Mouse (Mus musculus) heart, postnatal 0 days (tissue): ENCODE results near the gene Tmem126b. TPM values are rescaled to one million over a fixed set of nuclear protein-coding genes. Genes with fewer than 3 reads are reported as not detected.

Source experiments
- ATAC-seq: fragments of 200-750 bp; cut with Nextera tagmentation; 2 replicates; pipeline ENCODE4 v1.8.0; 2017; ENCODE audit warnings: low read depth, moderate number of reproducible peaks, moderate library complexity; ENCODE audit not compliant: insufficient read depth
- DNase-seq: peaks from one replicate; pipeline ENCODE4 v3.0.0-alpha.2; 2016; ENCODE audit warnings: low spot score
- H3K27ac ChIP-seq: fragments of 300-500 bp; sonication (generic); 2 replicates; pipeline ENCODE4 v1.5.1; 2014; ENCODE audit warnings: low read depth, mild to moderate bottlenecking
- H3K27me3 ChIP-seq: fragments of 300-500 bp; sonication (generic); 2 replicates; pipeline ENCODE4 v1.6.1; 2014; ENCODE audit warnings: low read length, mixed read lengths; ENCODE audit not compliant: control insufficient read depth, insufficient read depth
- H3K36me3 ChIP-seq: fragments of 300-500 bp; sonication (generic); replicated peaks from 2 replicates; pipeline ENCODE4 v1.6.1; 2014; ENCODE audit warnings: low read length, mixed read lengths; ENCODE audit not compliant: control insufficient read depth, insufficient read depth
- H3K4me1 ChIP-seq: fragments of 300-500 bp; sonication (generic); 2 replicates; pipeline ENCODE4 v1.6.1; 2014; ENCODE audit warnings: antibody characterized with exemption; ENCODE audit not compliant: control insufficient read depth, insufficient read depth
- H3K4me2 ChIP-seq: fragments of 300-500 bp; sonication (generic); 2 replicates; pipeline ENCODE4 v1.6.1; 2014; ENCODE audit warnings: low read depth, mild to moderate bottlenecking, low read length, moderate library complexity
- H3K4me3 ChIP-seq: fragments of 300-500 bp; sonication (generic); 2 replicates; pipeline ENCODE4 v1.5.1; 2014; ENCODE audit warnings: low read depth, low read length
- H3K9ac ChIP-seq: fragments of 300-500 bp; sonication (generic); replicated peaks from 2 replicates; pipeline ENCODE4 v1.6.1; 2014; ENCODE audit warnings: low read depth, low read length, mixed read lengths
- H3K9me3 ChIP-seq: fragments of 300-500 bp; sonication (generic); replicated peaks from 2 replicates; pipeline ENCODE4 v1.6.1; 2016; ENCODE audit warnings: low read length; ENCODE audit not compliant: control insufficient read depth
- CTCF ChIP-seq: IDR thresholded peaks from 2 replicates; pipeline ENCODE4 v1.5.1; 2016; ENCODE audit warnings: antibody characterized with exemption, control low read depth, low read depth
- EP300 ChIP-seq: IDR thresholded peaks from 2 replicates; pipeline ENCODE4 v1.6.1; 2016; ENCODE audit warnings: antibody characterized with exemption, low read depth
- WGBS: fragments of 180-500 bp; shearing (Covaris S2); extraction: QIAGEN DNeasy Blood & Tissue Kit; methylation state at CpG from one replicate; pipeline ENCODE4 v1.1.7; 2014; 5-methylcytosine and 5-hydroxymethylcytosine counted together
- polyA plus RNA-seq: library from polyadenylated mRNA; unstranded; fragments of >200 nt; fragmentation: Nextera tagmentation; extraction: Ambion mirVana; gene quantifications from 2 replicates; pipeline ENCODE4 v1.2.1, GENCODE M21; 2015
- total RNA-seq: library from RNA; depleted of rRNA; stranded (reverse); fragments of >200 nt; gene quantifications from 2 replicates; pipeline ENCODE4 v1.2.3, GENCODE M21; 2014; ENCODE audit warnings: low replicate concordance

The Tmem126b gene
- total and polyA plus RNA-seq, 2 experiments from 2014 or later = 12.7 to 30.6 TPM

DNA sequence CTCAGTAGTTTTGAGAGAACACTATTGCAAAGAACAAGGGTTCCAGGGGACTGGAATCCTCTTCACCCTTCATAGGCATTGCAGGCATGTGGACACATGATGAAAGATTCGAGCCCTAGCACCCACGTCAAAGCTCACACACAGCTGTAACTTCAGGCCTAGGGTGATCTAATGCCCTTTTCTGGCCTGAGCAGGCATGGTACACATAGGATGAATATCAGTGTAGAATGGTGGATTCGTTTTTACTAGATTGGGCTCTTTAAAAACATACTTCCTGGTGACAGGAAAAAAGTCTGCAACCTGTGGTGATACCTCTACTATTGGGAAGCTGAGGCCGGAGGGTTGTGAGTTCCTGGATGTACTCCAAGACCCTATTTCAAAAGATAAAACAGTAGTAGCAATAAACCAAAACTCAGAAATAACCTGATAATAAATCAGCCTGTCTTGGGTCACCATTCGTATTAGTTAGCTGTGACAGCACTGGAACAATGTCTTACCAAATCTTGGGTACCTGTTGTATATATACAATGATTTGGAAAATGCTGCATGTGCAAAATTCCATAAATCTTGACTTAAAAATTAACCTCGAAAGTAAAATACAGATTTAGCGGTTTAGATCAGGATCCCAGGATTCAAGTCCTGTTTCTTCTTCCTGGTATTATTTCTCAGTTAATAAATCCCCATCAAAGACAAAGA lies 19.5 kb downstream of the Tmem126b start:
- peak overlapping the region; percentile 94 for H3K4me3 ChIP-seq
- H3K27ac ChIP-seq = peak overlapping the region; percentile 97
- DNase-seq (no peak), ATAC-seq (no peak)
- H3K27me3 ChIP-seq = no peaks in the 10 kb centered on the region
- peak overlapping the region; percentile 80 for H3K4me2 ChIP-seq
- 10% methylated on average over 7 of the region's 7 CpGs for WGBS
- H3K9ac ChIP-seq = peak overlapping the region; percentile 82
- peaks cover 18% of the 10 kb centered on the region; the same call in 1 of the 2 replicates for H3K4me1 ChIP-seq
- no peaks in the 10 kb centered on the region for H3K9me3 ChIP-seq
- peaks cover 26% of the 10 kb centered on the region for H3K36me3 ChIP-seq
- TF ChIP-seq EP300 (no peak), CTCF (no peak)

DNA sequence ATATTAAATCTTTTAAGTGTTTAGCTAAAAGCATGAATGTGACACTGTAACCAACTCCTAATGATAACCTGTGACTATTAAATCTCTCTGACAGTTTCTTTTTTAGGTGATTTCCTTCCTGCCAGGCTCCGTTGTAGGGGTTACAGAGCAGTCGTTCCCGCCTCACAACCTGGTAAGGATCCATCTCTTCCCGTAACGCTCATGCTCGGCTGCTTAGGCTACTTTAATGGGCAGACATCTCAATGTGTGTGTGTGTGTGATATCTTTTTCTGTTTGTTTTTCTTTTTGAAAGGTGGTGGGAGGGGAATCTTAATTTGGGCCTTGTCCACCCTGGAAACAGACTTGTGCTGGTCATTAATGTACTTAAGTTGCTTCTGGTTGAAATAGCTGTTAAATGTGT lies 31.6 kb downstream of the Tmem126b start:
- Histone ChIP-seq H3K4me2 (peak overlapping the region; percentile 97), H3K36me3 (peaks cover 9% of the 10 kb centered on the region; the same call in 1 of the 2 replicates), H3K4me3 (peak overlapping the region; percentile 100), H3K9me3 (no peaks in the 10 kb centered on the region), H3K27me3 (no peaks in the 10 kb centered on the region), H3K27ac (peak overlapping the region; percentile 100; the same call in 1 of the 2 replicates), H3K9ac (peak overlapping the region; percentile 100), H3K4me1 (peaks cover 12% of the 10 kb centered on the region; the same call in 1 of the 2 replicates)
- 0% methylated on average over 6 of the region's 6 CpGs for WGBS
- TF ChIP-seq EP300 (no peak), CTCF (no peak)
- no peak for DNase-seq
- no peak for ATAC-seq

DNA sequence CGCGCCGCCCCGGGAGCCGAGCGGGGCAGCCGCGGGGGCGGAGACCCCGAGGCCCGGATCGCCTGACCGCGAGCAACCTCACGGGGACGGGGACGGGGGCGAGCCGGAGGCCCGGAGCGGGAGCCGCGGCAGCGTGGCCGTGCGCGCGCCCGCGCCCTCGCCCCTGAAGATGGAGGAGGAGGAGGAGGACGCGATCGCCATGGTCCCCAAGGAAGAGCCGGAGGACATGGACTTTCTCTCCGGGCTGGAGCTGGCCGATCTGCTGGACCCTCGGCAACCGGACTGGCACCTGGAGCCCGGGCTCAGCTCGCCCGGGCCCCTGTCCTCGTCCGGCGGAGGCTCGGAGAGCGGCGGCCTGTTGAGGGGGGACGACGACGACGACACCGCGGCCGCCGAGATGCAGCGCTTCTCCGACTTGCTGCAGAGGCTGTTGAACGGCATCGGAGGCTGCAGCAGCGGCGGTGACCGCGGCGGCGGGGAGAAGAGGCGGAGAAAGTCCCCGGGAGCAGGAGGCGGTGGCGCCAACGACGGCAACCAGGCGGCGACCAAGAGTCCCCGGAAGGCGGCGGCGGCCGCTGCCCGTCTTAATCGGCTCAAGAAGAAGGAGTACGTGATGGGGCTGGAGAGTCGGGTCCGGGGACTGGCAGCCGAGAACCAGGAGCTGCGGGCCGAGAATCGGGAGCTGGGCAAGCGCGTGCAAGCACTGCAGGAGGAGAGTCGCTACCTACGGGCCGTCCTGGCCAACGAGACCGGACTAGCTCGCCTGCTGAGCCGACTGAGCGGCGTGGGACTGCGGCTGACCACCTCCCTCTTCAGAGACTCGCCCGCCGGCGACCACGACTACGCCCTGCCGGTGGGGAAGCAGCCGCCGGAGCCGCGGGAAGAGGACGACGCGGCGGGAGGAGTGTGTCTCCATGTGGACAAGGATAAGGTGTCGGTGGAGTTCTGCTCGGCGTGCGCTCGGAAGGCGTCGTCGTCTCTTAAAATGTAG lies 32.4 kb downstream of the Tmem126b start:
- Histone ChIP-seq H3K27me3 (no peaks in the 10 kb centered on the region), H3K9ac (peak overlapping the region; percentile 100), H3K4me3 (peak overlapping the region; percentile 100), H3K27ac (peak overlapping the region; percentile 100), H3K4me1 (peaks cover 12% of the 10 kb centered on the region; the same call in 1 of the 2 replicates), H3K36me3 (peaks cover 6% of the 10 kb centered on the region; the same call in 1 of the 2 replicates), H3K4me2 (peak overlapping the region; percentile 97), H3K9me3 (no peaks in the 10 kb centered on the region)
- DNase-seq (peak; percentile 60), ATAC-seq (peak; percentile 77)
- under 1% methylated on average over 98 of the region's 123 CpGs for WGBS
- peak; percentile 32 for TF ChIP-seq CTCF
- TF ChIP-seq EP300 = no peak

DNA sequence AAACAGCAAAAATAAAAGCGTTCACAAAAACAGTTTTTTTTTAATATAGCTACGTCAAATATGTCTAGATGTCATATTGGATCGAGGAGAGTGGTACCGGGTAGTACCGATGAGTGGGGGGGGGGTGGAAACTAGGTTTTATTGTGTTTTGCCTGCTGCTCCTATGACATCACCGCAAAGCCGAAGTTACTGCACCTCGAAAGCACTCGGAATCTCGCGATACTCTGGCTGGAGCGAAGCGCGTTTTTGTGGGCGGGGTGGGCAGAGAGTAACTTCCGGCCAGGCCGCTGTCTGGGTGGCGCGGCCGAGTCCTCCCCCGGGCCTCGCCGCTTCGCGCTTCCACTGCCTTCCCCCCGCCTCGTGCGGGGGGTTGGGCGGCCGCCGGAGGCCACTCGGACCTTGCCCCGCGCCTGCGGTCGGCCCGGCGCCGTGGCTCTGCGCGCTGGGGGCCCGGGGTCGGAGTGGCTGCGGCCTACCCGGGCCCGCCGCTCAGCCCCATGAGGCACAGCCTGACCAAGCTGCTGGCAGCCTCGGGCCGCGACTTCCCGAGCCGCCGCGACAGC lies 33.2 kb downstream of the Tmem126b start, which contains the start of gene Crebzf:
Crebzf (plus strand) TSS at position 212 of the 563 bp plus-strand sequence.
- no peaks in the 10 kb centered on the region for H3K27me3 ChIP-seq
- H3K4me1 ChIP-seq = peaks cover 10% of the 10 kb centered on the region; the same call in 1 of the 2 replicates
- H3K9ac ChIP-seq = peak within 1 kb of the TSS; percentile 100
- H3K9me3 ChIP-seq = no peaks in the 10 kb centered on the region
- TF ChIP-seq CTCF (no peak), EP300 (peak; percentile 96)
- DNase-seq (peak; percentile 98), ATAC-seq (peak; percentile 95)
- peak within 1 kb of the TSS; percentile 100 for H3K4me3 ChIP-seq
- WGBS = under 1% methylated on average over 37 of the region's 54 CpGs
- H3K4me2 ChIP-seq = peak within 1 kb of the TSS; percentile 97
- H3K27ac ChIP-seq = peak within 1 kb of the TSS; percentile 100
- 0 out of 2 replicates have a peak, but pooled peaks cover 5% of the 10 kb centered on the region for H3K36me3 ChIP-seq

DNA sequence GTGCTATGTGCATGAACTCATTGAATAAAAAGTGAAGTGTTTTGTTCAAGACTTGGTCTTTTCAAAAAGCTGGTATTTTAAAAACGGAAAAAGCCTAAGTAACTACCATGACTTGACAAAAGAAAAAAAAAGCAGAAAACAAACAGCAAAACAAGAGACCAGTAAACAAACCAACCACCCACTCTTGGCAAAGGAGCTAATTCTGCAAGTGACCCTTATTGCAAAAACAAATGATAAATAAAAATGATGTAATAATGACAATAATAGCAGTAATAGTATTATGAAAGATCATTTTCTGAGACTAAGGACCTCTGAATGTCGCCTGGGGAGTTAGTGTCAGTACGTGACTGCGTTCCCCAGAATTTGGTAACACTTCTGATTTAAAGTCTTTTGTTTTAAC lies 33.7 kb downstream of the Tmem126b start:
- Histone ChIP-seq H3K9ac (peak overlapping the region; percentile 100), H3K4me1 (peaks cover 5% of the 10 kb centered on the region; the same call in 1 of the 2 replicates), H3K27ac (peak overlapping the region; percentile 100), H3K4me2 (peak overlapping the region; percentile 97), H3K4me3 (peak overlapping the region; percentile 100), H3K27me3 (no peaks in the 10 kb centered on the region), H3K9me3 (no peaks in the 10 kb centered on the region), H3K36me3 (0 out of 2 replicates have a peak, but pooled peaks cover 1% of the 10 kb centered on the region)
- peak; percentile 13 for DNase-seq
- 11% methylated on average over 4 of the region's 4 CpGs for WGBS
- TF ChIP-seq EP300 (no peak), CTCF (no peak)
- ATAC-seq = no peak
